Mouse (Mus musculus) midbrain, embryonic 12.5 days (tissue): Measurements from ENCODE around the gene Polr3e. TPM values are rescaled to one million over a fixed set of nuclear protein-coding genes. Genes with fewer than 3 reads are reported as not detected.
"Not testable (repeated sequence)": the region's sequence is repeated elsewhere in the genome, so short reads cannot be mapped to it uniquely, and the experiment has no call there.

Experiments used
- ATAC-seq: fragments of 200-750 bp; cut with Nextera tagmentation; 2 replicates; pipeline ENCODE4 v1.8.0; 2017; ENCODE audit warnings: low read depth, moderate TSS enrichment, moderate library complexity; ENCODE audit not compliant: low FRiP score
- H3K27ac ChIP-seq: fragments of 300-500 bp; sonication (generic); replicated peaks from 2 replicates; pipeline ENCODE4 v1.5.1; 2016; ENCODE audit warnings: mild to moderate bottlenecking
- H3K27me3 ChIP-seq: fragments of 300-500 bp; sonication (generic); 2 replicates; pipeline ENCODE4 v1.6.1; 2016; ENCODE audit warnings: mild to moderate bottlenecking
- H3K36me3 ChIP-seq: fragments of 300-500 bp; sonication (generic); 2 replicates; pipeline ENCODE4 v1.6.1; 2016
- H3K4me1 ChIP-seq: fragments of 300-500 bp; sonication (generic); 2 replicates; pipeline ENCODE4 v1.6.1; 2016
- H3K4me2 ChIP-seq: fragments of 300-500 bp; sonication (generic); replicated peaks from 2 replicates; pipeline ENCODE4 v1.6.1; 2016; ENCODE audit warnings: mild to moderate bottlenecking, moderate library complexity
- H3K4me3 ChIP-seq: fragments of 300-500 bp; sonication (generic); 2 replicates; pipeline ENCODE4 v1.5.1; 2016; ENCODE audit warnings: mild to moderate bottlenecking
- H3K9ac ChIP-seq: fragments of 300-500 bp; sonication (generic); replicated peaks from 2 replicates; pipeline ENCODE4 v1.6.1; 2016; ENCODE audit warnings: mild to moderate bottlenecking, moderate library complexity
- H3K9me3 ChIP-seq: fragments of 300-500 bp; sonication (generic); 2 replicates; pipeline ENCODE4 v1.6.1; 2016; ENCODE audit warnings: mild to moderate bottlenecking
- WGBS: fragments of 180-500 bp; shearing (Covaris S2); methylation state at CpG from one replicate; pipeline ENCODE4 v1.1.7; 2016; 5-methylcytosine and 5-hydroxymethylcytosine counted together
- polyA plus RNA-seq: library from polyadenylated mRNA; unstranded; fragments of >200 nt; fragmentation: Nextera tagmentation; extraction: Ambion mirVana; gene quantifications from 2 replicates; pipeline ENCODE4 v1.2.1, GENCODE M21; 2016

Gene Polr3e
- polyA plus RNA-seq, 1 experiment from 2014 or later: 33.2 TPM

- no peak for ATAC-seq
- Histone ChIP-seq H3K9ac (no peak overlapping the region), H3K27me3 (no peaks in the 10 kb centered on the region), H3K4me1 (no peaks in the 10 kb centered on the region), H3K27ac (no peak overlapping the region), H3K4me2 (no peak overlapping the region), H3K4me3 (no peak overlapping the region), H3K36me3 (peaks cover 45% of the 10 kb centered on the region), H3K9me3 (peaks cover 3% of the 10 kb centered on the region; the same call in 1 of the 2 replicates)
- WGBS: 82% methylated on average over 4 of the region's 4 CpGs
These were observed 34.9 kb upstream of the Polr3e start for GRCm38 (mm10) chr7:120882674-120883073.

- no peak for ATAC-seq
- peaks cover 45% of the 10 kb centered on the region for H3K36me3 ChIP-seq
- WGBS: 95% methylated on average over 4 of the region's 4 CpGs
- no peaks in the 10 kb centered on the region for H3K27me3 ChIP-seq
- H3K9me3 ChIP-seq: peaks cover 3% of the 10 kb centered on the region; the same call in 1 of the 2 replicates
- H3K4me1 ChIP-seq: no peaks in the 10 kb centered on the region
- H3K4me3 ChIP-seq: no peak overlapping the region
- H3K9ac ChIP-seq: no peak overlapping the region
- no peak overlapping the region for H3K27ac ChIP-seq
- H3K4me2 ChIP-seq: no peak overlapping the region
These were observed 33.8 kb upstream of the Polr3e start for GRCm38 (mm10) chr7:120883523-120884290.

- no peaks in the 10 kb centered on the region for H3K27me3 ChIP-seq
- H3K4me3 ChIP-seq: no peak overlapping the region
- no peak for ATAC-seq
- no peak overlapping the region for H3K27ac ChIP-seq
- WGBS: 92% methylated on average over 4 of the region's 4 CpGs
- H3K4me2 ChIP-seq: no peak overlapping the region
- no peak overlapping the region for H3K9ac ChIP-seq
- H3K4me1 ChIP-seq: no peaks in the 10 kb centered on the region
- H3K9me3 ChIP-seq: peaks cover 3% of the 10 kb centered on the region; the same call in 1 of the 2 replicates
- H3K36me3 ChIP-seq: peaks cover 45% of the 10 kb centered on the region
These were observed 32.8 kb upstream of the Polr3e start for GRCm38 (mm10) chr7:120884746-120885145.

- no peak overlapping the region for H3K4me2 ChIP-seq
- no peak overlapping the region for H3K27ac ChIP-seq
- H3K27me3 ChIP-seq: no peaks in the 10 kb centered on the region
- ATAC-seq: no peak
- peaks cover 16% of the 10 kb centered on the region for H3K36me3 ChIP-seq
- WGBS: 87% methylated on average over 5 of the region's 5 CpGs
- H3K9ac ChIP-seq: no peak overlapping the region
- H3K4me1 ChIP-seq: no peaks in the 10 kb centered on the region
- no peak overlapping the region for H3K4me3 ChIP-seq
- H3K9me3 ChIP-seq: no peaks in the 10 kb centered on the region
These were observed 24.4 kb upstream of the Polr3e start for GRCm38 (mm10) chr7:120893123-120893522.

- peaks cover 4% of the 10 kb centered on the region; the same call in 1 of the 2 replicates for H3K4me1 ChIP-seq
- no peaks in the 10 kb centered on the region for H3K9me3 ChIP-seq
- WGBS: 94% methylated on average over 7 of the region's 7 CpGs
- peaks cover 24% of the 10 kb centered on the region for H3K36me3 ChIP-seq
- H3K27me3 ChIP-seq: no peaks in the 10 kb centered on the region
- no peak for ATAC-seq
- no peak overlapping the region for H3K4me3 ChIP-seq
- no peak overlapping the region for H3K27ac ChIP-seq
- H3K4me2 ChIP-seq: no peak overlapping the region
- H3K9ac ChIP-seq: no peak overlapping the region
These were observed 20.5 kb upstream of the Polr3e start for GRCm38 (mm10) chr7:120897054-120897453.

- Histone ChIP-seq H3K4me3 (no peak overlapping the region), H3K4me1 (peaks cover 5% of the 10 kb centered on the region; the same call in 1 of the 2 replicates), H3K36me3 (peaks cover 19% of the 10 kb centered on the region), H3K9me3 (no peaks in the 10 kb centered on the region), H3K27me3 (no peaks in the 10 kb centered on the region), H3K27ac (no peak overlapping the region), H3K9ac (no peak overlapping the region), H3K4me2 (no peak overlapping the region)
- 88% methylated on average over 9 of the region's 9 CpGs for WGBS
- ATAC-seq: no peak
These were observed 19.7 kb upstream of the Polr3e start for GRCm38 (mm10) chr7:120897711-120898335.

- H3K4me1 ChIP-seq: peaks cover 13% of the 10 kb centered on the region; the same call in 1 of the 2 replicates
- H3K27ac ChIP-seq: no peak overlapping the region
- H3K4me2 ChIP-seq: no peak overlapping the region
- H3K36me3 ChIP-seq: peaks cover 19% of the 10 kb centered on the region
- H3K9ac ChIP-seq: no peak overlapping the region
- no peak for ATAC-seq
- WGBS: 52% methylated on average over 4 of the region's 4 CpGs
- H3K27me3 ChIP-seq: no peaks in the 10 kb centered on the region
- H3K9me3 ChIP-seq: no peaks in the 10 kb centered on the region
- H3K4me3 ChIP-seq: no peak overlapping the region
These were observed 17.4 kb upstream of the Polr3e start for GRCm38 (mm10) chr7:120900191-120900590.

- no peaks in the 10 kb centered on the region for H3K9me3 ChIP-seq
- H3K27me3 ChIP-seq: no peaks in the 10 kb centered on the region
- 51% methylated on average over 8 of the region's 8 CpGs for WGBS
- 0 out of 2 replicates have a peak overlapping the region, but pooled peaks have one; percentile 30 for H3K27ac ChIP-seq
- no peak overlapping the region for H3K4me2 ChIP-seq
- H3K4me1 ChIP-seq: peaks cover 13% of the 10 kb centered on the region; the same call in 1 of the 2 replicates
- no peak overlapping the region for H3K4me3 ChIP-seq
- ATAC-seq: no peak
- no peak overlapping the region for H3K9ac ChIP-seq
- peaks cover 15% of the 10 kb centered on the region for H3K36me3 ChIP-seq
These were observed 15.8 kb upstream of the Polr3e start for GRCm38 (mm10) chr7:120901701-120902100.

GRCm38 (mm10) chr7:120902931-120903330, 14.6 kb upstream of the Polr3e start:
- no peaks in the 10 kb centered on the region for H3K9me3 ChIP-seq
- H3K27ac ChIP-seq: peak overlapping the region; percentile 60; the same call in 1 of the 2 replicates
- H3K36me3 ChIP-seq: peaks cover 15% of the 10 kb centered on the region
- WGBS: 29% methylated on average over 3 of the region's 3 CpGs
- H3K4me2 ChIP-seq: no peak overlapping the region
- ATAC-seq: peak; percentile 47; the same call in 1 of the 2 replicates
- no peaks in the 10 kb centered on the region for H3K27me3 ChIP-seq
- no peak overlapping the region for H3K4me3 ChIP-seq
- H3K9ac ChIP-seq: no peak overlapping the region
- H3K4me1 ChIP-seq: peaks cover 13% of the 10 kb centered on the region; the same call in 1 of the 2 replicates

GRCm38 (mm10) chr7:120910172-120910571, 7.4 kb upstream of the Polr3e start:
- not testable (repeated sequence) for H3K9ac ChIP-seq, H3K36me3 ChIP-seq, H3K9me3 ChIP-seq, H3K4me1 ChIP-seq, H3K27me3 ChIP-seq, H3K4me2 ChIP-seq, ATAC-seq, H3K27ac ChIP-seq, H3K4me3 ChIP-seq
- 66% methylated on average over 3 of the region's 3 CpGs for WGBS

- H3K4me3 ChIP-seq, H3K4me1 ChIP-seq, H3K9me3 ChIP-seq, H3K27ac ChIP-seq, H3K9ac ChIP-seq, H3K36me3 ChIP-seq, H3K4me2 ChIP-seq, ATAC-seq, H3K27me3 ChIP-seq: not testable (repeated sequence)
- WGBS: 84% methylated on average over 6 of the region's 6 CpGs
These were observed 6.3 kb upstream of the Polr3e start for GRCm38 (mm10) chr7:120911268-120911667.

- no peaks in the 10 kb centered on the region for H3K36me3 ChIP-seq
- H3K9me3 ChIP-seq: no peaks in the 10 kb centered on the region
- H3K4me1 ChIP-seq: 0 out of 2 replicates have a peak, but pooled peaks cover under 1% of the 10 kb centered on the region
- no peak overlapping the region for H3K27ac ChIP-seq
- no peaks in the 10 kb centered on the region for H3K27me3 ChIP-seq
- no peak for ATAC-seq
- no peak overlapping the region for H3K4me3 ChIP-seq
- WGBS: 45% methylated on average over 1 of the region's 1 CpGs
- no peak overlapping the region for H3K4me2 ChIP-seq
- H3K9ac ChIP-seq: no peak overlapping the region
These were observed 4.2 kb upstream of the Polr3e start for GRCm38 (mm10) chr7:120913332-120913731.
